Mouse (Mus musculus): Measurements from ENCODE around the gene Zfp334. TPM values are rescaled to one million over a fixed set of nuclear protein-coding genes. Genes with fewer than 3 reads are reported as not detected.

Gene Zfp334
- polyA plus RNA-seq, 1 experiment from 2014 or later = 0.90 TPM

GRCm38 (mm10) chr2:165415795-165416194, 27.7 kb upstream of the Zfp334 start:
- Histone ChIP-seq H3K4me1 (replicated peaks; ENCODE audit: control insufficient read depth, insufficient read depth, low read length) (no peaks in the 10 kb centered on the region), H3K36me3 (ENCODE audit: control insufficient read depth, insufficient read depth) (no peaks in the 10 kb centered on the region), H3K9me3 (ENCODE audit: control insufficient read depth) (no peaks in the 10 kb centered on the region), H3K27ac (ENCODE audit: low read depth, low read length) (no peak overlapping the region), H3K9ac (ENCODE audit: low read depth, low read length) (no peak overlapping the region), H3K4me3 (ENCODE audit: low read depth, low read length) (no peak overlapping the region), H3K27me3 (replicated peaks; ENCODE audit: control insufficient read depth, insufficient read depth, low read length) (no peaks in the 10 kb centered on the region), H3K4me2 (replicated peaks; ENCODE audit: low read depth) (no peak overlapping the region)
- TF ChIP-seq CTCF (IDR thresholded peaks at IDR 0.05; ENCODE audit: low read depth) = no peak
- WGBS = 58% methylated on average over 6 of the region's 6 CpGs
- ATAC-seq = no peak

- no peak overlapping the region for H3K4me2 ChIP-seq (replicated peaks; ENCODE audit: low read depth)
Measured at GRCm38 (mm10) chr2:165415141-165415721, 27.2 kb upstream of the Zfp334 start.

GRCm38 (mm10) chr2:165414321-165414720, 26.3 kb upstream of the Zfp334 start:
- no peaks in the 10 kb centered on the region for H3K36me3 ChIP-seq (ENCODE audit: control insufficient read depth, insufficient read depth)
- no peak for ATAC-seq
- no peak for TF ChIP-seq CTCF (IDR thresholded peaks at IDR 0.05; ENCODE audit: low read depth)
- WGBS = 69% methylated on average over 5 of the region's 5 CpGs
- no peak overlapping the region for H3K4me3 ChIP-seq (ENCODE audit: low read depth, low read length)
- H3K4me1 ChIP-seq (replicated peaks; ENCODE audit: control insufficient read depth, insufficient read depth, low read length) = no peaks in the 10 kb centered on the region
- no peak overlapping the region for H3K9ac ChIP-seq (ENCODE audit: low read depth, low read length)
- H3K27ac ChIP-seq (ENCODE audit: low read depth, low read length) = no peak overlapping the region
- no peaks in the 10 kb centered on the region for H3K9me3 ChIP-seq (ENCODE audit: control insufficient read depth)
- no peaks in the 10 kb centered on the region for H3K27me3 ChIP-seq (replicated peaks; ENCODE audit: control insufficient read depth, insufficient read depth, low read length)
- H3K4me2 ChIP-seq (replicated peaks; ENCODE audit: low read depth) = no peak overlapping the region

More at GRCm38 (mm10) chr2:165415141-165415721, 27.2 kb upstream of the Zfp334 start:
- Histone ChIP-seq H3K9me3 (ENCODE audit: control insufficient read depth) (no peaks in the 10 kb centered on the region), H3K27me3 (replicated peaks; ENCODE audit: control insufficient read depth, insufficient read depth, low read length) (no peaks in the 10 kb centered on the region), H3K9ac (ENCODE audit: low read depth, low read length) (no peak overlapping the region), H3K4me3 (ENCODE audit: low read depth, low read length) (no peak overlapping the region), H3K27ac (ENCODE audit: low read depth, low read length) (no peak overlapping the region), H3K36me3 (ENCODE audit: control insufficient read depth, insufficient read depth) (no peaks in the 10 kb centered on the region), H3K4me1 (replicated peaks; ENCODE audit: control insufficient read depth, insufficient read depth, low read length) (no peaks in the 10 kb centered on the region)
- 52% methylated on average over 11 of the region's 11 CpGs for WGBS
- no peak for ATAC-seq
- TF ChIP-seq CTCF (IDR thresholded peaks at IDR 0.05; ENCODE audit: low read depth) = no peak

DNA sequence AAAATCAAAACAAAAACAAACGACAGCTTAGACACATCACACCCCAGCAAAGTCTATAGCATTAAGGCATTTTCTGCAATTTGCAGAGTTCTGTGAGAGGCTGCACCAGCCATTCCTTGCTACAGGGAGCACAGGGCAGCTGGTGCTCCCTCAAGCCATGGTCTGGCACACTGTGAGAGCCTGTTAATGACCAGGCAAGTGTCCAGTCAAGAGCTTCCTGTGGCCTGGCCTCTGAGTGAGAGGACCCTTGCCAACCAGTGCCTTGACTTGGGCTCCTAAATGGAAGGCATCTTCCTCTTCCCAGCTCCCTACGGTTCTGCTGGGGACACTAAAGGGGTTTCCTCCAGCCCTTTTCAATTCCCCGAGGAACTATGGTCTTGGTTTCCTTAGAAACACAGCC, 25.8 kb upstream of the Zfp334 start:
- Histone ChIP-seq H3K4me1 (replicated peaks; ENCODE audit: control insufficient read depth, insufficient read depth, low read length) (no peaks in the 10 kb centered on the region), H3K27me3 (replicated peaks; ENCODE audit: control insufficient read depth, insufficient read depth, low read length) (no peaks in the 10 kb centered on the region), H3K4me3 (ENCODE audit: low read depth, low read length) (no peak overlapping the region), H3K4me2 (replicated peaks; ENCODE audit: low read depth) (no peak overlapping the region), H3K9me3 (ENCODE audit: control insufficient read depth) (no peaks in the 10 kb centered on the region), H3K36me3 (ENCODE audit: control insufficient read depth, insufficient read depth) (no peaks in the 10 kb centered on the region), H3K9ac (ENCODE audit: low read depth, low read length) (no peak overlapping the region), H3K27ac (ENCODE audit: low read depth, low read length) (no peak overlapping the region)
- ATAC-seq = no peak
- TF ChIP-seq CTCF (IDR thresholded peaks at IDR 0.05; ENCODE audit: low read depth) = no peak
- 39% methylated on average over 3 of the region's 3 CpGs for WGBS

GRCm38 (mm10) chr2:165407700-165408301, 19.7 kb upstream of the Zfp334 start:
- Histone ChIP-seq H3K9me3 (ENCODE audit: control insufficient read depth) (no peaks in the 10 kb centered on the region), H3K9ac (ENCODE audit: low read depth, low read length) (no peak overlapping the region), H3K27ac (ENCODE audit: low read depth, low read length) (no peak overlapping the region), H3K4me3 (ENCODE audit: low read depth, low read length) (no peak overlapping the region), H3K27me3 (replicated peaks; ENCODE audit: control insufficient read depth, insufficient read depth, low read length) (no peaks in the 10 kb centered on the region), H3K4me1 (replicated peaks; ENCODE audit: control insufficient read depth, insufficient read depth, low read length) (no peaks in the 10 kb centered on the region), H3K4me2 (replicated peaks; ENCODE audit: low read depth) (no peak overlapping the region), H3K36me3 (ENCODE audit: control insufficient read depth, insufficient read depth) (no peaks in the 10 kb centered on the region)
- peak; percentile 77 for TF ChIP-seq CTCF (IDR thresholded peaks at IDR 0.05; ENCODE audit: low read depth)
- 43% methylated on average over 10 of the region's 10 CpGs for WGBS
- ATAC-seq = no peak

DNA sequence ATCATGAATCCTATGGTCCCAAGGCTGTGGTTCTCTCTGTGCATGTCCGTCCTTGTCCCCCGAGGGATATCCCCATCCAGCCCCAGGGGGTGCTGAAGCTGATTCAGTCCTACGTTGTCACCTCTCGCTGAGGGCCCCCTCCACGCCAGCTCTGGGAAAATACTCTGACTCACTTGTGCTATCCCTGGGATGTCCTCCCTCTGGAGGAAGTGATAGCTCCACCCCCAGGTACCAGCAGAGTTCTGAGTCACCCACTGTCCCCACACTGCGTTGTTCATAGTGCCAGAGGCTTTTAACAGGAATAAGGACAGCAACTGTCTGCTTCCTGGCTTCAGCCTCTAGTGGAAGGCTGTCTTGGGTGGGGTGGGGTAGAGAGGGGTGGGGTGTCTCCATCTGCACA, 17.3 kb upstream of the Zfp334 start:
- no peak overlapping the region for H3K4me2 ChIP-seq (replicated peaks; ENCODE audit: low read depth)
- H3K27me3 ChIP-seq (replicated peaks; ENCODE audit: control insufficient read depth, insufficient read depth, low read length) = no peaks in the 10 kb centered on the region
- WGBS = 24% methylated on average over 6 of the region's 6 CpGs
- H3K4me3 ChIP-seq (ENCODE audit: low read depth, low read length) = no peak overlapping the region
- ATAC-seq = peak; percentile 32; the same call in 1 of the 2 replicates
- no peak overlapping the region for H3K9ac ChIP-seq (ENCODE audit: low read depth, low read length)
- H3K9me3 ChIP-seq (ENCODE audit: control insufficient read depth) = no peaks in the 10 kb centered on the region
- H3K4me1 ChIP-seq (replicated peaks; ENCODE audit: control insufficient read depth, insufficient read depth, low read length) = no peaks in the 10 kb centered on the region
- H3K36me3 ChIP-seq (ENCODE audit: control insufficient read depth, insufficient read depth) = no peaks in the 10 kb centered on the region
- H3K27ac ChIP-seq (ENCODE audit: low read depth, low read length) = peak overlapping the region; percentile 21; the same call in 1 of the 2 replicates
- TF ChIP-seq CTCF (IDR thresholded peaks at IDR 0.05; ENCODE audit: low read depth) = no peak
